Mouse (Mus musculus) v-Abl transformed pro-B cells (cell line): ENCODE measurements around the gene Ppp1r1a.

Experiments
- in situ Hi-C, 2 experiments: fragments of 400-800 bp; cut with MboI; formaldehyde crosslinking; loops; one replicate each; pipeline ENCODE4 v1.15.1; 2025; ENCODE audit not compliant: unreplicated experiment in 2 of 2

Ppp1r1a gene

GRCm38 (mm10) chr15:103537822-103538213 lies at the start of gene Ppp1r1a:
Gene Ppp1r1a (minus strand): TSS chr15:103538003.
- in situ Hi-C loops: no loop called here

- in situ Hi-C loops: no loop called here
These were observed 48.1 kb upstream of the Ppp1r1a start for GRCm38 (mm10) chr15:103585876-103586275.

- in situ Hi-C loops: no loop called here
These were observed 27.2 kb upstream of the Ppp1r1a start, which contains the start of gene Glycam1 for GRCm38 (mm10) chr15:103564981-103565380. Gene Glycam1 (minus strand): TSS chr15:103565081.

- in situ Hi-C loops: no loop called here
These were observed 14.4 kb upstream of the Ppp1r1a start for GRCm38 (mm10) chr15:103552096-103552690.

GRCm38 (mm10) chr15:103551053-103551452 lies 13.2 kb upstream of the Ppp1r1a start:
- in situ Hi-C loops: no loop called here

GRCm38 (mm10) chr15:103549475-103549874 lies 11.7 kb upstream of the Ppp1r1a start:
- in situ Hi-C loops: no loop called here

GRCm38 (mm10) chr15:103547983-103548382 lies 10.2 kb upstream of the Ppp1r1a start:
- in situ Hi-C loops: no loop called here

GRCm38 (mm10) chr15:103542526-103542925 lies 4.7 kb upstream of the Ppp1r1a start:
- in situ Hi-C loops: no loop called here

- in situ Hi-C loops: no loop called here
These were observed 2.8 kb upstream of the Ppp1r1a start for GRCm38 (mm10) chr15:103540646-103541045.

- in situ Hi-C loops: no loop called here
These were observed 1.5 kb upstream of the Ppp1r1a start for GRCm38 (mm10) chr15:103539259-103539658.

- in situ Hi-C loops: no loop called here
These were observed 587 bp downstream of the Ppp1r1a start for GRCm38 (mm10) chr15:103537011-103537821.

- in situ Hi-C loops: no loop called here
These were observed 1.3 kb downstream of the Ppp1r1a start for GRCm38 (mm10) chr15:103536456-103536855.

- in situ Hi-C loops: no loop called here
These were observed 2.0 kb downstream of the Ppp1r1a start for GRCm38 (mm10) chr15:103535786-103536185.

GRCm38 (mm10) chr15:103535030-103535429 lies 2.8 kb downstream of the Ppp1r1a start:
- in situ Hi-C loops: no loop called here

GRCm38 (mm10) chr15:103534054-103534620 lies 3.7 kb downstream of the Ppp1r1a start:
- in situ Hi-C loops: no loop called here

GRCm38 (mm10) chr15:103530372-103530771 lies 7.4 kb downstream of the Ppp1r1a start:
- in situ Hi-C loops: no loop called here

- in situ Hi-C loops: no loop called here
These were observed 14.6 kb downstream of the Ppp1r1a start for GRCm38 (mm10) chr15:103523156-103523555.

GRCm38 (mm10) chr15:103522458-103523099 lies 15.2 kb downstream of the Ppp1r1a start:
- in situ Hi-C loops: no loop called here

GRCm38 (mm10) chr15:103519386-103520378 lies 18.1 kb downstream of the Ppp1r1a start:
- in situ Hi-C loops: no loop called here
